Mouse (Mus musculus) layer of hippocampus, adult 9-11 months (tissue): ENCODE results near the gene Trim58.

Experiments
- DNase-seq: peaks from one replicate; pipeline ENCODE4 v3.0.0; 2022

Gene Trim58

GRCm38 (mm10) chr11:58658596-58658995, 18.3 kb downstream of the Trim58 start, which contains the start of gene Olfr322:
Gene Olfr322, plus strand, starts transcription at chr11:58658782.
- no peak for DNase-seq

DNA sequence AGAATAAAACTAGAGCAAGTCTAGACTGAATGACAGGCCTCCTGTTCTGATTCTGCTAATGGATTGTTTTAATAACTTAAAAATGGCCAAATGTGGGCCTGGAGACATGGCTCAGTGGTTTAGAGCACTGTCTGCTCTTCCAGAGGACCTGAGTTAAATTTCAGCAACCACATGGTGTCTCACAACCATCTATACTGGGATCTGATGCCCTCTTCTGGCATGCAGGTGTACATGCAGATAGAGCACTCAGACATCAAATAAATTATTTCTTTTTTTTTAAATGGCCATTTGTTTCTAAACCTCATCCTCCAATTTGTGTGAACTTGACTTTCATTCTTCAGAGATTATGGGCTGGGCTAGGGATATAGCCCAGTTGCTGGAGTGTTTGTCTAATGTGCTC, 29.0 kb downstream of the Trim58 start:
- no peak for DNase-seq

GRCm38 (mm10) chr11:58671825-58672224, 31.6 kb downstream of the Trim58 start:
- DNase-seq = no peak

DNA sequence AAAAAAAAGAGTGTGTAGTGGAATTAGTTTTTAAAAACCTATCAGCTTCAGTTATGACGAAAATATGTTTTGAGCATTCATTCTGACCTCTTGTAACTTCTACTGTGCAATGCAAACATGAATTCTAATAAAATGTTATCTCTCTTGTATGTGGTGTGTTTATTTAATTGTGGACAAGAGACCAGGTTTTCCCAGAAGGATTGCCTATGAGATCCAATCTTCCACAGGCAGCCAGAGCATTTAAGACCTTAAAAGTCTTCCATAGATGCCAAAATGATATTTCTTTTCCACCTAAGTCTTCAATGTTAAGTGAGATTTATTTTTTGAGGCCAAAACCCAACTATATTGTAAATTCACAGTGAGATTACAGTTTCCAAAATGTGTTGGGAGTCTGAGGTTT, 40.5 kb downstream of the Trim58 start, which contains the start of gene Olfr320:
Gene Olfr320, plus strand, starts transcription at position 301 of the 400 bp plus-strand sequence.
- no peak for DNase-seq

DNA sequence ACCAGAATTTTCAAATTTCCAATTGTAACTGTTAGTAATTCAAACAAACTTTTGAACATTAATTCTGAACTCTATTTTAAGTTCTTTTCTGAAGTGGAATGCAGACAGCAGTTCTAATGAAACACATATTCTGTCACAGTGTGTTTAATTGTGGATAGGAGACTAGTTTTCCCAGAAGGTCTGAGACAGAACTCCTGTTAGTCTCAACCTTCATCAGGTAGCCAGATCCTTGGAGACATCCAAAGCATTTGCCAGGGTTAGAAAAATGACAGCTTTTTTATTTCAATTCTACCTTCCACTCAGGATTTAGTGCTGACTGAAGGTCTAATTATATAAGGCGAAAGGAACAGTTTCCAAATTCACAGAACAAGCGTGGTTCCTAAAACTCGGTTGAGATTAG, 58.6 kb downstream of the Trim58 start, which contains the start of gene Olfr319:
Gene Olfr319, plus strand, starts transcription at position 301 of the 400 bp plus-strand sequence.
- DNase-seq = no peak
